Mouse (Mus musculus) cortical plate, adult 2 months (tissue): Measurements from ENCODE around the gene Emc6. TPM values are rescaled to one million over a fixed set of nuclear protein-coding genes. Genes with fewer than 3 reads are reported as not detected.
A peak's percentile ranks its signal among the peaks of the same experiment; 100 is the strongest.

Experiments used
- H3K27ac ChIP-seq: fragments of 200-500 bp; 2 replicates; pipeline ENCODE4 v1.5.1; 2012; ENCODE audit warnings: low read length, control low read depth, inconsistent platforms; ENCODE audit not compliant: insufficient read depth
- H3K4me1 ChIP-seq: fragments of 200-500 bp; 2 replicates; pipeline ENCODE4 v1.6.1; 2011; ENCODE audit warnings: low read length; ENCODE audit not compliant: control insufficient read depth, insufficient read depth
- H3K4me3 ChIP-seq: fragments of 200-500 bp; 2 replicates; pipeline ENCODE4 v1.5.1; 2011; ENCODE audit warnings: mild to moderate bottlenecking, low read length, control low read depth; ENCODE audit not compliant: insufficient read depth
- CTCF ChIP-seq: fragments of 200-500 bp; IDR thresholded peaks from 2 replicates; pipeline ENCODE4 v1.5.1; 2011; ENCODE audit warnings: mild to moderate bottlenecking, control low read depth, low read length; ENCODE audit not compliant: insufficient read depth; ENCODE audit errors: extremely low read depth
- POLR2A ChIP-seq: fragments of 200-500 bp; IDR thresholded peaks from 2 replicates; pipeline ENCODE4 v1.6.1; 2011; ENCODE audit warnings: mild to moderate bottlenecking, low read length, control low read depth; ENCODE audit not compliant: insufficient read depth; ENCODE audit errors: extremely low read depth
- polyA plus RNA-seq: library from polyadenylated mRNA; depleted of rRNA; stranded (reverse); fragments of >200 nt; gene quantifications from 2 replicates; pipeline ENCODE4 v1.2.3, GENCODE M21; 2012; rRNA removed

Gene Emc6
- polyA plus RNA-seq = 62.8 and 69.7 TPM in 2 replicates

GRCm38 (mm10) chr11:73176608-73177508 is at the start of gene Emc6, which contains the start of gene Tax1bp3:
Emc6 (minus strand) TSS chr11:73177037.
Tax1bp3 (plus strand) TSS chr11:73177083.
- Histone ChIP-seq H3K27ac (peak within 1 kb of the TSS; percentile 89), H3K4me3 (peak within 1 kb of the TSS; percentile 84), H3K4me1 (peaks cover 5% of the 10 kb centered on the region; the same call in 1 of the 2 replicates)
- TF ChIP-seq CTCF (no peak), POLR2A (peak; percentile 85)

- no peak for TF ChIP-seq POLR2A
- no peak for TF ChIP-seq CTCF
- H3K27ac ChIP-seq = no peak overlapping the region
- no peaks in the 10 kb centered on the region for H3K4me1 ChIP-seq
- no peak overlapping the region for H3K4me3 ChIP-seq
These were observed 49.0 kb upstream of the Emc6 start for GRCm38 (mm10) chr11:73225856-73226255.

GRCm38 (mm10) chr11:73223966-73224365 is 47.1 kb upstream of the Emc6 start:
- no peak overlapping the region for H3K27ac ChIP-seq
- no peak for TF ChIP-seq POLR2A
- 0 out of 2 replicates have a peak, but pooled peaks have one; percentile 19 for TF ChIP-seq CTCF
- H3K4me1 ChIP-seq = no peaks in the 10 kb centered on the region
- H3K4me3 ChIP-seq = no peak overlapping the region

- Histone ChIP-seq H3K4me3 (no peak overlapping the region), H3K4me1 (no peaks in the 10 kb centered on the region), H3K27ac (no peak overlapping the region)
- TF ChIP-seq POLR2A = no peak
- no peak for TF ChIP-seq CTCF
These were observed 46.0 kb upstream of the Emc6 start for GRCm38 (mm10) chr11:73222846-73223245.

DNA sequence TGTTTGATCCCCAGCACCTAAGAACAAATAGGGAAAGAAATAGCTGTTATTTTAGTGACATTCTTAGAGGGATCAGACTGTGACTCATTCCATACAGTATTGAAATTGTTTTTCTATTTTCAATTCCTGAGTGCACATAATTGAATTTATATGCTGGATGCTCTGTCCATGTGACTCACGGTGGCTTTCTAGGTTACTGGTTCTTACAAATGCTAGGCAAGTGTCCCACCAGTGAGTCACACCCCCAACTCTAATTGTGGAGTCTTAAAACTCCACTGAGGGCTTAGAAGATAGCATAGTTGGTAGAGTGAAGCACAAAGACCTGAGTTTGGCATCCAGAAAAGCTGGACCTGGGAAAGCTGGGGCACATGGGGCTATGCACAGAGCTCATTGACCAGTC is 43.8 kb upstream of the Emc6 start:
- H3K4me3 ChIP-seq = no peak overlapping the region
- H3K4me1 ChIP-seq = no peaks in the 10 kb centered on the region
- H3K27ac ChIP-seq = no peak overlapping the region
- TF ChIP-seq POLR2A = no peak
- TF ChIP-seq CTCF = no peak

DNA sequence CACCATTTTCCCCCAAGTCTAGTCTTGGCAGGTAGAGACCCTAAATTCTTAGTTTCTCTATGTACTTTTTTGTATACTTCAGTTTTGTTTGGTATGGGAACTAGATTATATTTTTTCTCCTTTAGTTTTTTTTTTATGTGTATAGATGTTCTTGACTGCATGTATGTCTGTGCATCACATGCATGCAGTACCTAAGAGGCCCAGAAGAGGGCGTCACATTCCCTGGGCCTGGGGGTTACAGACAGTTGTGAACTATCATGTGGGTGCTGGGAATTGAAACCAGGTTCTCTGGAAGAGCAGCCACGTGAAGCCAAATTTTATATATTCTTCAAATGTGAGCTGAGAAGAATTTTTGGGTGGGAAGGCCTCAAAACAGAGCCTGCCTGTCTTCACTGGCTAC is 42.8 kb upstream of the Emc6 start:
- TF ChIP-seq POLR2A (no peak), CTCF (no peak)
- Histone ChIP-seq H3K4me3 (no peak overlapping the region), H3K4me1 (no peaks in the 10 kb centered on the region), H3K27ac (no peak overlapping the region)

DNA sequence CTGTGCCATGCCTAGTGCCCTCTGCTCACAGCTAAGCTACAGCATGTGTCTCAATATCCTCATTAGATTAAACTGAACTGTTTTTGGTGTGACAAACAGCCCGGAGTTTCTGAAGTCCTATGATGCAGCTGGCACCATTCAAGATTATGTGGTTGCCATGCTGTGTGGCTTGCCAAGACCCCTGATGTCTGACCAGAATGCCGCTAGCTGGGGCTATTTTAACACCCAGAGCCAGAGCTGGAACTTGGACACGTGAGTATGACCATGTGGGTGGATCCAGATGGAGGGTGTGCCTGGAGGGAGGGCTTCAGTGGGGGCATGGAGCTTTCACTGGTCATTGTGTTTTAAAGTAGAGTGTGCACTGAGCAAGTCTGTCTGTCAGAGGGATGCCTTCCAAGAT is 37.1 kb upstream of the Emc6 start:
- H3K27ac ChIP-seq = no peak overlapping the region
- no peak overlapping the region for H3K4me3 ChIP-seq
- no peak for TF ChIP-seq CTCF
- TF ChIP-seq POLR2A = no peak
- H3K4me1 ChIP-seq = no peaks in the 10 kb centered on the region

- no peak overlapping the region for H3K27ac ChIP-seq
- TF ChIP-seq POLR2A (no peak), CTCF (no peak)
- no peak overlapping the region for H3K4me3 ChIP-seq
- H3K4me1 ChIP-seq = no peaks in the 10 kb centered on the region
These were observed 30.8 kb upstream of the Emc6 start for GRCm38 (mm10) chr11:73207621-73208020.

DNA sequence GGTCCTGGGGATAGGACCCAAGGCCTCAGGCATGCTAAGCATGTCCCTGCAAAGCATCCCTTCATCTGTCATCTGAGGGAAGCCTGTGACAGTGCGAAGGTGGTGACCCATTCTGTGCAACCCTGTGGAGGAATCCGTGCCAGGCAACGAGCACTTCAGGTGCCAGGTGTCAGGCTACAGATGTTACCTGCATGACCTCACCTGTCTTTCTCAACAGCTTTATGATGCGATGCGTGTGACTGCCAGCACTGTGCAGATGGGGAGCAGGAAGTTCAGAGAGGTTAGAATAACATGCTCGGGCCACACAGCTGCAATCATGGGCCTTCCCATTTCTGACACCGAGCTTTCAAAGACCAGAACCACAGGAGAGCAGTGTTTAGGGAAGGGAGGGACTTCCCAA is 28.4 kb upstream of the Emc6 start:
- Histone ChIP-seq H3K4me1 (no peaks in the 10 kb centered on the region), H3K27ac (no peak overlapping the region), H3K4me3 (no peak overlapping the region)
- no peak for TF ChIP-seq POLR2A
- no peak for TF ChIP-seq CTCF

- TF ChIP-seq POLR2A (no peak), CTCF (no peak)
- Histone ChIP-seq H3K4me3 (no peak overlapping the region), H3K4me1 (no peaks in the 10 kb centered on the region)
These were observed 27.1 kb upstream of the Emc6 start for GRCm38 (mm10) chr11:73203895-73204294.

More at GRCm38 (mm10) chr11:73203895-73204294, 27.1 kb upstream of the Emc6 start:
- H3K27ac ChIP-seq = no peak overlapping the region
